Mouse (Mus musculus): ENCODE measurements around the gene Ddb2.
"Not testable (repeated sequence)": the region's sequence is repeated elsewhere in the genome, so short reads cannot be mapped to it uniquely, and the experiment has no call there.

Gene Ddb2

GRCm38 (mm10) chr2:91254725-91255380 lies 18.1 kb upstream of the Ddb2 start:
- DNase-seq, result no peak

- no peak for DNase-seq
Observed at GRCm38 (mm10) chr2:91252512-91252911, 15.7 kb upstream of the Ddb2 start.

GRCm38 (mm10) chr2:91252001-91252400 lies 15.2 kb upstream of the Ddb2 start:
- no peak for DNase-seq

- no peak for DNase-seq
Observed at GRCm38 (mm10) chr2:91248366-91248765, 11.6 kb upstream of the Ddb2 start.

- DNase-seq, result no peak
Observed at GRCm38 (mm10) chr2:91244557-91245228, 7.9 kb upstream of the Ddb2 start.

- DNase-seq, result no peak
Observed at GRCm38 (mm10) chr2:91243416-91243815, 6.6 kb upstream of the Ddb2 start.

- DNase-seq, result no peak
Observed at GRCm38 (mm10) chr2:91242547-91242946, 5.8 kb upstream of the Ddb2 start.

GRCm38 (mm10) chr2:91237511-91238080 lies 814 bp upstream of the Ddb2 start:
- not testable (repeated sequence) for DNase-seq

- no peak for DNase-seq
Observed at GRCm38 (mm10) chr2:91229735-91230134, 7.0 kb downstream of the Ddb2 start.

- no peak for DNase-seq
Observed at GRCm38 (mm10) chr2:91223614-91224013, 13.2 kb downstream of the Ddb2 start.

GRCm38 (mm10) chr2:91220501-91220900 lies 16.3 kb downstream of the Ddb2 start:
- no peak for DNase-seq

GRCm38 (mm10) chr2:91217032-91217431 lies 19.8 kb downstream of the Ddb2 start:
- no peak for DNase-seq

GRCm38 (mm10) chr2:91213311-91213710 lies 23.5 kb downstream of the Ddb2 start:
- DNase-seq, result no peak

- DNase-seq, result no peak
Observed at GRCm38 (mm10) chr2:91206254-91206775, 30.5 kb downstream of the Ddb2 start.

GRCm38 (mm10) chr2:91202972-91203656 lies 33.7 kb downstream of the Ddb2 start:
- DNase-seq, result no peak

GRCm38 (mm10) chr2:91202222-91202971 lies 34.4 kb downstream of the Ddb2 start, which contains the start of the genes Nr1h3 and Acp2:
Nr1h3 (minus strand) TSS chr2:91202834.
Acp2 (plus strand) TSS chr2:91202885.
- peak; percentile 91 for DNase-seq

- no peak for DNase-seq
Observed at GRCm38 (mm10) chr2:91198888-91199287, 37.9 kb downstream of the Ddb2 start.

- peak; percentile 38 for DNase-seq
Observed at GRCm38 (mm10) chr2:91196577-91197001, 40.2 kb downstream of the Ddb2 start.

GRCm38 (mm10) chr2:91194624-91195332 lies 42.0 kb downstream of the Ddb2 start:
- peak; percentile 93 for DNase-seq

GRCm38 (mm10) chr2:91190501-91190900 lies 46.3 kb downstream of the Ddb2 start:
- DNase-seq, result no peak

- no peak for DNase-seq
Observed at GRCm38 (mm10) chr2:91187431-91187830, 49.4 kb downstream of the Ddb2 start.

- no peak for DNase-seq
Observed at GRCm38 (mm10) chr2:91186208-91186607, 50.6 kb downstream of the Ddb2 start.

Data from lung, postnatal 14 days (tissue).